Mouse (Mus musculus) layer of hippocampus, postnatal 14 days (tissue): ENCODE data around the gene Usp19. TPM values are rescaled to one million over a fixed set of nuclear protein-coding genes. Genes with fewer than 3 reads are reported as not detected.

Experiments used
- DNase-seq, 2 experiments: peaks; one replicate each; pipeline ENCODE4 v3.0.0; 2021 to 2022; ENCODE audit warnings: low spot score in 2 of 2, mixed read lengths in 1 of 2
- long read RNA-seq, 2 experiments: library from polyadenylated mRNA; stranded (forward); transcript quantifications; one replicate each; pipeline ENCODE4 v2.0.0; 2021
- total RNA-seq, 2 experiments: library from RNA; stranded (reverse); gene quantifications; 2 replicates each; pipeline ENCODE4 v1.2.3; 2021

Usp19 gene
- total RNA-seq: 100 to 1,000 TPM; 123 to 128 TPM
- long read RNA-seq, experiment 1, full-length matches to known transcripts: 32 of 63 reads
- long read RNA-seq, experiment 1, partial matches to known transcripts: 14 of 63 reads
- long read RNA-seq, experiment 1, other reads (novel, unspliced or antisense): 17 of 63 reads
- long read RNA-seq, experiment 2, full-length matches to known transcripts: 40 of 82 reads
- long read RNA-seq, experiment 2, partial matches to known transcripts: 19 of 82 reads
- long read RNA-seq, experiment 2, other reads (novel, unspliced or antisense): 23 of 82 reads

GRCm38 (mm10) chr9:108490559-108491285 lies at the start of gene Usp19:
TSS of gene Usp19 (plus strand) at chr9:108490602.
- DNase-seq: peak; percentile 93 to 96

DNA sequence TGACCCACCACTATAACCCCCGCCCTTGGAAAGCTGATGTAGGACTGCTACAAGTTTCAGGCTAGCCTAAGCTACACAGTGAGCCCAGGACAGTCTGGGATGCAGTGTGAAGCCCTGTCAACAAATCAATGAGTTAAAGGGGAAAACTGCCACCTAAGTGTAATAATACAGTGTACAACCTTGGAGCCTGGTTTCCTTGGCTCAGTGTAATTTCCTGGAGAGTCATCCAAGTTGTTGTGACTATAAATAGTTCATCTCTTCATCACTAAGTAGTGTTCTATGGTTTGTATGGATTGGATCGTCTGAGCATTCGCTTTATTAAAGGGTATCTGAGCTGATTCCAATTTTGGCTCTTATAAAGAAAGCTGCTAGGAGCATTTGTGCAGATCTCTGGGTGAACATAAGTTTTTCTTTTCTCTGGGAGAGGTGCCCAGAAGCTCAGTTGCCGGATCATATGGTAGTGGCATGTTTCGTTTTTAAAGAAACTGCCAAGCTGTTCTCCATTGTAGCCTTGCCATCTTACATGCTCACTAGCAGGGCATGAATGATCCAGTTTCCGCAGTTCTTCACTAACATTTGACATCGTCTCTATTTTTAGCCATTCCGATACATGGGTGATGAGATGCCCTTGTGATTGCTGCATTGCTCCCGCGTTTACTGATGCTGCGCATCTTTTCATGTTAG lies 49.0 kb upstream of the Usp19 start:
- DNase-seq: peak; percentile 61 to 91

GRCm38 (mm10) chr9:108445125-108445524 lies 45.3 kb upstream of the Usp19 start:
- DNase-seq: no peak

DNA sequence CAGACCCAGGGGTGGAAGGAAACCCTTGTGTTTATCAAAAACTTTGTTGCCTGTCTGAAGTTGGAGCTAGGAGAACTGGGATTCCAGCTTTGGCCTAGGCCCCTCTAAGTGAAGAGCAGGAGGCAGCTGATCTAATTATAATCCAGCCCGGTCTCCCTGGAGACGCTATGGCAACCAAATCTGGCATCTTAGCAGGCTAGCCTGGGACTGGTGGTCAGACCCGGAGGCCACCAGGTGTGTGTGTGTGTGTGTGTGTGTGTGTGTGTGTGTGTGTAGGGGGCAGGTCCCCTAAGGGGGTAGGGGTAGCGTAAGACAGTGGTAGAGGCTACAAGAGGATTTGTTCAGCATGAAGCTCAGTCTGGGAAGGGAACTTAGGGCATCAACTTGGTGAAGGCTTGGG lies 40.5 kb upstream of the Usp19 start:
- peak; percentile 64 to 65 for DNase-seq

DNA sequence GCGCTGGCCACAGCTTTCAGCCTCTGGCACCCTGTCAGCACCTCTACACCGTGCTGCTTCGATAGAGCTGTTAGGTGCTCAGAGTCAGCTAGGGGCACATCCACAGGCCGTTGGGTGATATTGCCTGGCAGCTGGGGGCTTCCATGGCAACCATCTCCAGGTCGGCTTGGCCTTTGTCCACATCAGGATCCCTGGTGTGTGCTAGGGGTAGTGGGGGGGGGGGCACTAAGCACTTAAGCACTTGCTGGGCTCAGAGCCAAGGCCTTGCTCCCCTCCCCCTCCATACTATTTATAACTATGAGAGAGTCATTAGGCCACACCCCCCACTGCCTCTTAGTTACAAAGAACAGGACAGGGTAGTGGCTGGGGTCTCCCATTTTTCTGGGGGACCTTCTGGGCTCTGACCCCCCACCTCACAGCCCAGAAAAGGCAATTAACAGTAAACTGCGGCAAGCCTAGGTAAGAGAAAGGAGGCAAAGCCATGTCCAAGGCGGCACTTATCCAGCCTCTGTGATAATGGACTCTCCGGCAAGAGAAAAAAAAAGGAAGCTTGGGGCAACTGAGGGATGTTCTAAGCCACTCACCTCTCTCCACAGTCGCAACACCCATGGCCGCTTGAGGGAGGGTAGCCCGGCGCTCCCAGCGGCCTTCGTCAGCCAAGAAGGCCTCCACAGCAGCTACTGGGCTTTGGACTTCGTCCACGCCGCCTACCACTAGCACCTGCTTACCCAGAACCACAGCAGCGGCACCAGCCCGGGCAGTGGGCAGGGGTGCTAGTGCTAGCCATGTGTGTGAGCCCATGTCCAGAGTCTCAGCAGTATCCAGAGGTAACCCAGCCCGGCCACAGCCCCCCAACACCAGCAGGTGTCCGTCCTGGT lies 39.9 kb upstream of the Usp19 start:
- no peak for DNase-seq

- no peak for DNase-seq
These were observed 39.3 kb upstream of the Usp19 start for GRCm38 (mm10) chr9:108451170-108451493.

GRCm38 (mm10) chr9:108451519-108452160 lies 38.8 kb upstream of the Usp19 start:
- no peak for DNase-seq

GRCm38 (mm10) chr9:108452291-108452906 lies 38.0 kb upstream of the Usp19 start:
- DNase-seq: peak; percentile 85 to 87

DNA sequence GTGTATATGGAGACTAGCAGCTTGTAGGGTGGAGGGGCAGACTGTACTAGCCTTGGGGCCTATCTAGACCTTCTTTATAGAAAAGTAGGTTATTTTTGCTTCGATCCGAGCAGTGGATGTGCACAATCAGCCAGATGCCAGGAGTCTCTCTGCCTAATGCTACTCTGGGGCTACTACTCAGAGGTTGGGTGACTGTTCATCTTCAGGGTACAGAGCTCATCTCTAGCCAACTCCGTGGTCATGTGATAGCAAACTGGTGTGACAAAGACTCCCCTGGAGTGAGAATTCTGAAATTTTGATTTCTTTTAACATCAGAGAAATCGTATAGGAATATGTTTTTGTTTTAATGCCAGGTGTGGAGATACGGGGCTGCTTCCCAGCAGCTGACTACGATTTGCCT lies 37.5 kb upstream of the Usp19 start:
- no peak for DNase-seq

GRCm38 (mm10) chr9:108453458-108453857 lies 36.9 kb upstream of the Usp19 start:
- peak in 1 of 2 experiments; percentile 62 for DNase-seq

GRCm38 (mm10) chr9:108454429-108454828 lies 36.0 kb upstream of the Usp19 start:
- DNase-seq: no peak

GRCm38 (mm10) chr9:108455747-108456571 lies 34.4 kb upstream of the Usp19 start:
- no peak for DNase-seq

GRCm38 (mm10) chr9:108456953-108457352 lies 33.4 kb upstream of the Usp19 start:
- no peak for DNase-seq

GRCm38 (mm10) chr9:108459939-108460318 lies 30.5 kb upstream of the Usp19 start:
- DNase-seq: no peak

GRCm38 (mm10) chr9:108460319-108461178 lies 29.9 kb upstream of the Usp19 start, which contains the start of gene Ccdc71:
TSS of gene Ccdc71 (plus strand) at chr9:108460527.
- peak; percentile 84 to 87 for DNase-seq

DNA sequence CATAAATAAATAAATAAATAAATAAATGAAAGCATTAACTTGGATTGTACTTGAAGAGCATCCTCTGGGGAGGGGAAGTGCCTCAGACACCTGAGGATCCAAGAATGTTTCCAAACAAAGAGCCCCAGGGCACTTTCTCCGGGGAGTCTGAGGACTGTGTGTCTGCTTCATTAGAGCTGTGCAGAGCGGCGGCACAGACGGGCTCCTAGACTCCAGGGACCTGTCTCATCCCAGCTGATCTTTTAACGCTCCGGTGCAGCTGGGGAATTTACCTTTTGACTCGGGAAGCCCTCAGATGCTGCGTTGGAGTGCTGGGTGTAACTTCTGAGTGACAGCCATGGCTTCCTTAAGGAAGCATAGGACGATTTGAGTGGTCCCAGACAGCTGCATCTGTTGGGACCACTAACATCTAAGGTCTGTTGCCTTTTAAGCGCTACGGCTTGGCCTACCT lies 29.2 kb upstream of the Usp19 start, which contains the start of gene Klhdc8b:
Gene Klhdc8b (minus strand): TSS at position 401 of the 451 bp plus-strand sequence.
- DNase-seq: no peak

- DNase-seq: no peak
These were observed 28.7 kb upstream of the Usp19 start for GRCm38 (mm10) chr9:108461675-108462074.

DNA sequence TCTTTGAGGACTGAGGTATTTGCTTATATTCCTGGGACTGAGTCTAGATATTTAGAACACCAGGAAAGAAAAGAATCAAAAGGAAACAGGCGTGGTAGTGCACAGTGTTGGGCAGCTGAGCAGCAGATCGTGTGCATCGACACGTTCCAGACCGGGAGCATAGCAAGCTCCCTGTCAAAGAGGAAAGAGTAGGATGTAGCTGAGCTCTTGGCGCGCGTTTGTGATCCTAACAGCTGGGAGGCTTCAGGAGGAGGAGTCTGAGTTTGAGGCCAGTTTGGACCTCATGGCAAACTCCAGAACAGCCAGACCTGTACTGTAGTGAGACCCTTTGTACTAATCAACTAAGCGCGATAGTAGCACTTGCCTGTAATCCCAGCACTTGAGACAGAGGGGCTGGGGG lies 28.2 kb upstream of the Usp19 start:
- DNase-seq: no peak
